Mouse (Mus musculus) heart, embryonic 13.5 days (tissue): ENCODE results near the gene Ripk3. TPM values are rescaled to one million over a fixed set of nuclear protein-coding genes. Genes with fewer than 3 reads are reported as not detected.

Experiments
- ATAC-seq: fragments of 200-750 bp; cut with Nextera tagmentation; 2 replicates; pipeline ENCODE4 v1.8.0; 2017; ENCODE audit warnings: moderate TSS enrichment; ENCODE audit not compliant: insufficient number of reproducible peaks, low FRiP score, low TSS enrichment; ENCODE audit errors: extremely low read depth
- H3K27ac ChIP-seq: fragments of 300-500 bp; sonication (generic); replicated peaks from 2 replicates; pipeline ENCODE4 v1.5.1; 2015; ENCODE audit warnings: moderate library complexity, mild to moderate bottlenecking, inconsistent platforms
- H3K27me3 ChIP-seq: fragments of 300-500 bp; sonication (generic); replicated peaks from 2 replicates; pipeline ENCODE4 v1.6.1; 2015; ENCODE audit warnings: mild to moderate bottlenecking, inconsistent platforms
- H3K36me3 ChIP-seq: fragments of 300-500 bp; sonication (generic); 2 replicates; pipeline ENCODE4 v1.6.1; 2015; ENCODE audit warnings: mild to moderate bottlenecking, inconsistent platforms
- H3K4me1 ChIP-seq: fragments of 300-500 bp; sonication (generic); 2 replicates; pipeline ENCODE4 v1.6.1; 2015; ENCODE audit warnings: inconsistent platforms
- H3K4me2 ChIP-seq: fragments of 300-500 bp; sonication (generic); 2 replicates; pipeline ENCODE4 v1.6.1; 2015; ENCODE audit warnings: inconsistent platforms, mild to moderate bottlenecking, moderate library complexity
- H3K4me3 ChIP-seq: fragments of 300-500 bp; sonication (generic); 2 replicates; pipeline ENCODE4 v1.5.1; 2015; ENCODE audit warnings: moderate library complexity, mild to moderate bottlenecking, inconsistent platforms
- H3K9ac ChIP-seq: fragments of 300-500 bp; sonication (generic); 2 replicates; pipeline ENCODE4 v1.6.1; 2015; ENCODE audit warnings: inconsistent platforms, mild to moderate bottlenecking, moderate library complexity
- H3K9me3 ChIP-seq: fragments of 300-500 bp; sonication (generic); 2 replicates; pipeline ENCODE4 v1.6.1; 2016; ENCODE audit warnings: inconsistent platforms
- WGBS: fragments of 180-500 bp; shearing (Covaris S2); methylation state at CpG from one replicate; pipeline ENCODE4 v1.1.7; 2015; ENCODE audit warnings: mixed read lengths; 5-methylcytosine and 5-hydroxymethylcytosine counted together
- polyA plus RNA-seq: library from polyadenylated mRNA; unstranded; fragments of >200 nt; fragmentation: Nextera tagmentation; extraction: Ambion mirVana; gene quantifications from 2 replicates; pipeline ENCODE4 v1.2.1, GENCODE M21; 2015

Gene Ripk3
- polyA plus RNA-seq, 1 experiment from 2014 or later: 18.8 TPM

- no peaks in the 10 kb centered on the region for H3K9me3 ChIP-seq
- ATAC-seq: no peak
- H3K9ac ChIP-seq: no peak overlapping the region
- no peaks in the 10 kb centered on the region for H3K36me3 ChIP-seq
- H3K4me1 ChIP-seq: peaks cover 16% of the 10 kb centered on the region
- no peak overlapping the region for H3K4me2 ChIP-seq
- H3K27ac ChIP-seq: no peak overlapping the region
- 48% methylated on average over 2 of the region's 2 CpGs for WGBS
- H3K27me3 ChIP-seq: peaks cover 27% of the 10 kb centered on the region
- no peak overlapping the region for H3K4me3 ChIP-seq
Measured at GRCm38 (mm10) chr14:55793461-55793860, 4.8 kb upstream of the Ripk3 start.

DNA sequence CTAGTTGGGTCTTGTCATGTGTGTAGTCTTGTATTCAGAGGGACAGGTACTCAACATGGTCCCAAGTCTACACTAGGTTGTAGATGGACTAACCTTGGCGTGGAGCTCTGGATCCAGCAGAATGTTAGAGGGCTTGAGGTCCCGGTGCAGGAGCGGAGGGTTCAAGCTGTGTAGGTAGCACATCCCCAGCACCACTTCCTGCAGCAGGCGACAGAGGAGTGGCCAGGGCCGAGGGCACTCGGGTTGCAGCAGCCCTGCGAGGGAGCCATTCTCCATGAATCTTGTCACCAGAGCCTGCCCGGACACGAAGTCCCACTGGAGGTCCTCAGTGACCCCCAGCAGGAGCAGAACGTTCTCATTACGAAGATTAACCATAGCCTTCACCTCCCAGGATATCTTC lies 934 bp downstream of the Ripk3 start:
- Histone ChIP-seq H3K9me3 (no peaks in the 10 kb centered on the region), H3K4me1 (peaks cover 39% of the 10 kb centered on the region), H3K4me2 (peak overlapping the region; percentile 88), H3K36me3 (0 out of 2 replicates have a peak, but pooled peaks cover 2% of the 10 kb centered on the region), H3K27me3 (peaks cover 83% of the 10 kb centered on the region), H3K27ac (no peak overlapping the region), H3K4me3 (peak overlapping the region; percentile 60), H3K9ac (peak overlapping the region; percentile 76; the same call in 1 of the 2 replicates)
- no peak for ATAC-seq
- 28% methylated on average over 11 of the region's 11 CpGs for WGBS

- no peaks in the 10 kb centered on the region for H3K9me3 ChIP-seq
- H3K27ac ChIP-seq: no peak overlapping the region
- 28% methylated on average over 6 of the region's 6 CpGs for WGBS
- H3K4me3 ChIP-seq: no peak overlapping the region
- H3K4me1 ChIP-seq: peaks cover 60% of the 10 kb centered on the region
- peaks cover 10% of the 10 kb centered on the region for H3K36me3 ChIP-seq
- ATAC-seq: no peak
- peak overlapping the region; percentile 73; the same call in 1 of the 2 replicates for H3K4me2 ChIP-seq
- H3K27me3 ChIP-seq: peaks cover 88% of the 10 kb centered on the region
- H3K9ac ChIP-seq: no peak overlapping the region
Measured at GRCm38 (mm10) chr14:55785195-55785594, 3.5 kb downstream of the Ripk3 start.

DNA sequence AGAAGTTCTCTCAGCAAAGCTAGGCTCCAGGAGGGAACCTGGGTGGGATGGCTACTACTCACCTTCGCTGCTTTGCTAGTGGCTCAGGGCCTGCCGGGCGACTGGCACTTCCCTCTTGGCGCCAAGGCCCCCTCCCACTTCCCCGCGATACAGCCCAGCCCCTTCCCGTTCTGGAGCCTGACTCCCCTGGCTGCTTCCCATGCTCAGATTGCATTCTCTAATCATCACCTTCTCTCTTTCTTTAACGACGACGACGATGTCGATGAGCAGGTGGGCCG lies 4.8 kb downstream of the Ripk3 start, which contains the start of gene Adcy4:
Gene Adcy4, minus strand, starts transcription at position 138 of the 278 bp plus-strand sequence.
- WGBS: under 1% methylated on average over 13 of the region's 13 CpGs
- Histone ChIP-seq H3K4me3 (peak within 1 kb of the TSS; percentile 61), H3K4me1 (peaks cover 64% of the 10 kb centered on the region), H3K36me3 (peaks cover 20% of the 10 kb centered on the region), H3K9ac (peak within 1 kb of the TSS; percentile 85), H3K9me3 (no peaks in the 10 kb centered on the region), H3K27me3 (peaks cover 79% of the 10 kb centered on the region), H3K4me2 (peak within 1 kb of the TSS; percentile 73), H3K27ac (peak within 1 kb of the TSS; percentile 93)
- no peak for ATAC-seq

DNA sequence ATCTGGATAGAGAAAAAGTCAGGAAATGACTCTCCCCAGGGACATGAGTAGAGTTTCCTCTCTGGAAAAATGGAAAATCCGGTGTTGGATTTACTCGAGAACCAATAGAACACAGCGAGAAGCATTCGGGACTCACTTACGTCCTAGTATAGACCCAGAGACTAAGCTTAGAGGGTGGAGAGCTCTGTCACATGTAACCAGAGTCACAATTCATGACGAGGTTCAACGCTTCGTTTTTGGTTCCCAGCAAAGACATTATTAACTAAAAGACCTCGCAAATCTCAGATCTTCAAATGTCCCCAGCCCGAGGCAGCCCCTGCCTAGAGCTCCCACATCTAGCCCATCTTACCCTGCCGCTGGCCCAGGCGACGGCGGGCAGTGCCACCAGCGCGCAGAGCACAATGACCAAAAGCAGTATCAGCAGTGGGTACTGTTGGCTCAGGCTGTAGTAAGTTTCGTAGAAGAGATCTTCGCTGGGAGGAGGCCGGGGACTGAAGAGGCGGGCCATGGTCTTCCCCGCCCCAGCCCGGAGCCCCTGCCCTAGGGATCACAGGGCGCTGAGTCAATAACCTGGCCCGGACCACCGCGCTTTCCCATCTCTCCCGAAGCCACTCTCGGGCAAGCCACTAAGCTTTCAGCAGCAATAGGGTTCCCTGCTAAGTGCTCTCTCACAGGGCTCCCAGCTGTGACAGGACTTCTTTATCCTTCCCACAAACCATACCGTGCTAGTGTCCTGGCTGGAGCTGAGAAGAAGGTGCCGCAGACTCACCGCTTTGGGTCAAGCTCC lies 5.3 kb downstream of the Ripk3 start:
- H3K36me3 ChIP-seq: peaks cover 25% of the 10 kb centered on the region
- ATAC-seq: no peak; the same call in 1 of the 2 replicates
- 2% methylated on average over 31 of the region's 31 CpGs for WGBS
- peak overlapping the region; percentile 85 for H3K9ac ChIP-seq
- peak overlapping the region; percentile 73 for H3K4me2 ChIP-seq
- peak overlapping the region; percentile 93 for H3K27ac ChIP-seq
- no peaks in the 10 kb centered on the region for H3K9me3 ChIP-seq
- H3K4me3 ChIP-seq: peak overlapping the region; percentile 61
- H3K27me3 ChIP-seq: peaks cover 73% of the 10 kb centered on the region
- peaks cover 59% of the 10 kb centered on the region for H3K4me1 ChIP-seq

DNA sequence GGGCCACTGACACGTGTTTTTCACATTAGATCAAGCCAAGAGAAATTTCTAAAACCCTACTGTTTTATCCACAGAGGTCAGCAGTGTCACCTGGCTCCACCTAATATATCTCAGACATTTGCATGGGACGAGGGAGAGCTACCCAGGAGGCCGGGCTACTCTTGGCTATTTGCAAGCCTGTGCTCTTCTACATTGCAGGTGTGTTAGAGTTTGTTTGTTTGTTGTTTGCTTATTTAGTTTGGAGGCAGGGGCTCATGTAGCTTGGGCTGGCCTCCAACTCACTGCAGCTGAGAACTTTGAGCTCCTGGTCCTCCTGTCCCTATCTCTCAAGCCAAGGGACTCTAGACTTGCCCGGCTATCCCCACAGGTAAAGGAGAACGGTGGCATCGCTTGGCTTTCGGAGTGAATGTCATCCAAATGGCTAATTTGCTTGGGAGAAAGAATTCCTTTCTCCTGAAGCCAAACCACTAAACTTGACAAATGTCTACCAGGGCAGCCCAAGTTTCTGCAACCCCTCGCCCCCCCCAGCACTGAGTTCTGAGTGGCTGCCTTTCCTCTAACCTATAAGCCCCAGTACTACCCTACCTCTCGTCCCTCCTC lies 6.2 kb downstream of the Ripk3 start:
- peaks cover 54% of the 10 kb centered on the region for H3K4me1 ChIP-seq
- no peak for ATAC-seq
- H3K9me3 ChIP-seq: no peaks in the 10 kb centered on the region
- peak overlapping the region; percentile 75; the same call in 1 of the 2 replicates for H3K9ac ChIP-seq
- peak overlapping the region; percentile 82 for H3K27ac ChIP-seq
- H3K36me3 ChIP-seq: peaks cover 32% of the 10 kb centered on the region
- peak overlapping the region; percentile 61 for H3K4me3 ChIP-seq
- peak overlapping the region; percentile 73 for H3K4me2 ChIP-seq
- peaks cover 64% of the 10 kb centered on the region for H3K27me3 ChIP-seq
- 44% methylated on average over 9 of the region's 9 CpGs for WGBS

- WGBS: 16% methylated on average over 14 of the region's 14 CpGs
- H3K27me3 ChIP-seq: peaks cover 53% of the 10 kb centered on the region
Measured at GRCm38 (mm10) chr14:55781310-55781709, 7.4 kb downstream of the Ripk3 start.

GRCm38 (mm10) chr14:55780736-55781135 lies 7.9 kb downstream of the Ripk3 start:
- ATAC-seq: no peak
- peak overlapping the region; percentile 73 for H3K4me2 ChIP-seq
- peaks cover 63% of the 10 kb centered on the region for H3K4me1 ChIP-seq
- peaks cover 29% of the 10 kb centered on the region for H3K36me3 ChIP-seq
- H3K27me3 ChIP-seq: peaks cover 47% of the 10 kb centered on the region
- 0 out of 2 replicates have a peak overlapping the region, but pooled peaks have one; percentile 21 for H3K9ac ChIP-seq
- peak overlapping the region; percentile 7; the same call in 1 of the 2 replicates for H3K4me3 ChIP-seq
- no peak overlapping the region for H3K27ac ChIP-seq
- no peaks in the 10 kb centered on the region for H3K9me3 ChIP-seq
- WGBS: 73% methylated on average over 11 of the region's 11 CpGs

More at GRCm38 (mm10) chr14:55781310-55781709, 7.4 kb downstream of the Ripk3 start:
- Histone ChIP-seq H3K36me3 (peaks cover 29% of the 10 kb centered on the region), H3K4me3 (peak overlapping the region; percentile 61), H3K4me1 (peaks cover 63% of the 10 kb centered on the region), H3K9me3 (no peaks in the 10 kb centered on the region), H3K4me2 (peak overlapping the region; percentile 73), H3K9ac (peak overlapping the region; percentile 61), H3K27ac (no peak overlapping the region)
- ATAC-seq: no peak

GRCm38 (mm10) chr14:55779656-55780055 lies 9.0 kb downstream of the Ripk3 start:
- no peak overlapping the region for H3K9ac ChIP-seq
- H3K4me1 ChIP-seq: peaks cover 57% of the 10 kb centered on the region
- H3K4me2 ChIP-seq: no peak overlapping the region
- no peak for ATAC-seq
- H3K36me3 ChIP-seq: peaks cover 35% of the 10 kb centered on the region
- H3K9me3 ChIP-seq: no peaks in the 10 kb centered on the region
- no peak overlapping the region for H3K4me3 ChIP-seq
- WGBS: 51% methylated on average over 16 of the region's 16 CpGs
- no peak overlapping the region for H3K27ac ChIP-seq
- peaks cover 36% of the 10 kb centered on the region for H3K27me3 ChIP-seq

GRCm38 (mm10) chr14:55778686-55779085 lies 10.0 kb downstream of the Ripk3 start:
- H3K27ac ChIP-seq: no peak overlapping the region
- WGBS: 80% methylated on average over 15 of the region's 15 CpGs
- H3K9ac ChIP-seq: no peak overlapping the region
- H3K36me3 ChIP-seq: peaks cover 42% of the 10 kb centered on the region
- H3K27me3 ChIP-seq: peaks cover 33% of the 10 kb centered on the region
- no peak overlapping the region for H3K4me3 ChIP-seq
- no peak overlapping the region for H3K4me2 ChIP-seq
- H3K9me3 ChIP-seq: no peaks in the 10 kb centered on the region
- peaks cover 47% of the 10 kb centered on the region for H3K4me1 ChIP-seq
- ATAC-seq: no peak

DNA sequence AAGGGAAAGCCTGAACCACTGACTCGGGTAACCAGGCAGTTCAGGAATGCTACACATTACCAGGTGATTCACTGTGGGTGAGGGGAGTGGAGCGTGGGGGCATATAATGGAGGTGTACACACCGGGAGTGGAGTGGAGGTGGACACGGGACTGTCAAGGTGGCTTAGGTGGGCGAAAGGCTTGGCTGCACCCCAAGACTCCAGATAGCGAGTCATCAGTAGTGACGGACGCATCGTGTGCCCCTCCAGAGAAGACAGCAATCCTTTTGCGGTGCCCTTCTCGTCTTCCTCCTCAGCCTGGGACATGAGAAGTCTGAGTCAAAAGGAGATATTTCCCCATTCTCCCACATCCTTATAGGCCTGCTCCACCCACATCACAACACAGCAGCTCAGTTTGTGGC lies 10.9 kb downstream of the Ripk3 start:
- 76% methylated on average over 11 of the region's 11 CpGs for WGBS
- Histone ChIP-seq H3K4me3 (no peak overlapping the region), H3K4me1 (peaks cover 38% of the 10 kb centered on the region), H3K27ac (no peak overlapping the region), H3K27me3 (peaks cover 29% of the 10 kb centered on the region), H3K4me2 (no peak overlapping the region), H3K9me3 (no peaks in the 10 kb centered on the region), H3K36me3 (peaks cover 42% of the 10 kb centered on the region), H3K9ac (0 out of 2 replicates have a peak overlapping the region, but pooled peaks have one; percentile 12)
- no peak for ATAC-seq
